Mouse (Mus musculus) megakaryocyte, embryonic 14.5 days (primary cell): Measurements from ENCODE around the gene Zfp110. TPM values are rescaled to one million over a fixed set of nuclear protein-coding genes. Genes with fewer than 3 reads are reported as not detected.
"Not testable (repeated sequence)": the region's sequence is repeated elsewhere in the genome, so short reads cannot be mapped to it uniquely, and the experiment has no call there.

Source experiments
- H3K27me3 ChIP-seq: replicated peaks from 2 replicates; pipeline ENCODE3; 2012; ENCODE audit warnings: inconsistent platforms
- H3K36me3 ChIP-seq: replicated peaks from 2 replicates; pipeline ENCODE3; 2012; ENCODE audit warnings: low read length, inconsistent platforms, mixed read lengths
- H3K4me1 ChIP-seq: 2 replicates; pipeline ENCODE4 v1.6.1; 2012; ENCODE audit warnings: inconsistent platforms
- H3K4me3 ChIP-seq: replicated peaks from 2 replicates; pipeline ENCODE3; 2012; ENCODE audit warnings: moderate library complexity, mild to moderate bottlenecking, inconsistent platforms
- H3K9me3 ChIP-seq: 2 replicates; pipeline ENCODE4 v1.6.1; 2012; ENCODE audit warnings: inconsistent platforms
- FLI1 ChIP-seq: IDR thresholded peaks from 2 replicates; pipeline ENCODE4 v1.6.1; 2012; ENCODE audit warnings: low read length, inconsistent platforms, mixed read lengths
- GATA1 ChIP-seq: IDR thresholded peaks from 3 replicates; pipeline ENCODE4 v1.6.1; 2012; ENCODE audit warnings: mixed read lengths, low read length, inconsistent platforms, borderline replicate concordance
- polyA plus RNA-seq: library from polyadenylated mRNA; stranded (reverse); fragments of >175 nt; gene quantifications from 2 replicates; pipeline ENCODE4 v1.2.3, GENCODE M21; 2012; ENCODE audit warnings: low replicate concordance; ENCODE audit not compliant: insufficient read depth

The Zfp110 gene
- 0.65 TPM in 1 of 2 replicates, not detected in the other for polyA plus RNA-seq

- Histone ChIP-seq H3K4me1 (peaks cover 17% of the 10 kb centered on the region), H3K27me3 (no peaks in the 10 kb centered on the region), H3K9me3 (peaks cover 23% of the 10 kb centered on the region), H3K4me3 (peak within 1 kb of the TSS; percentile 94), H3K36me3 (peaks cover 35% of the 10 kb centered on the region)
- TF ChIP-seq GATA1, result no peak
- peak; percentile 75; the same call in 1 of the 2 replicates for TF ChIP-seq FLI1
Measured at GRCm38 (mm10) chr7:12834162-12835120, at the start of gene Zfp110. Zfp110 (plus strand) TSS chr7:12834761.

GRCm38 (mm10) chr7:12787333-12787732 lies 47.2 kb upstream of the Zfp110 start:
- Histone ChIP-seq H3K36me3 (no peaks in the 10 kb centered on the region), H3K4me1 (peaks cover 7% of the 10 kb centered on the region), H3K9me3 (0 out of 2 replicates have a peak, but pooled peaks cover 4% of the 10 kb centered on the region), H3K27me3 (peaks cover 3% of the 10 kb centered on the region), H3K4me3 (no peak overlapping the region)
- TF ChIP-seq FLI1, result no peak
- TF ChIP-seq GATA1, result no peak

GRCm38 (mm10) chr7:12788025-12788424 lies 46.5 kb upstream of the Zfp110 start:
- no peak for TF ChIP-seq GATA1
- no peak for TF ChIP-seq FLI1
- peaks cover 3% of the 10 kb centered on the region for H3K27me3 ChIP-seq
- H3K4me1 ChIP-seq, result peaks cover 7% of the 10 kb centered on the region
- H3K36me3 ChIP-seq, result no peaks in the 10 kb centered on the region
- no peak overlapping the region for H3K4me3 ChIP-seq
- H3K9me3 ChIP-seq, result peaks cover 9% of the 10 kb centered on the region

GRCm38 (mm10) chr7:12792624-12793023 lies 41.9 kb upstream of the Zfp110 start:
- H3K4me3 ChIP-seq, H3K36me3 ChIP-seq, H3K4me1 ChIP-seq, H3K27me3 ChIP-seq: not testable (repeated sequence)
- peaks cover 37% of the 10 kb centered on the region for H3K9me3 ChIP-seq

GRCm38 (mm10) chr7:12797971-12798370 lies 36.6 kb upstream of the Zfp110 start:
- Histone ChIP-seq H3K9me3 (peaks cover 35% of the 10 kb centered on the region), H3K27me3 (no peaks in the 10 kb centered on the region), H3K36me3 (peaks cover 13% of the 10 kb centered on the region), H3K4me3 (no peak overlapping the region), H3K4me1 (peaks cover 3% of the 10 kb centered on the region)
- no peak for TF ChIP-seq GATA1
- no peak for TF ChIP-seq FLI1

- H3K27me3 ChIP-seq, result no peaks in the 10 kb centered on the region
- H3K4me1 ChIP-seq, result peaks cover 15% of the 10 kb centered on the region
- H3K9me3 ChIP-seq, result peaks cover 34% of the 10 kb centered on the region
- TF ChIP-seq GATA1 (no peak), FLI1 (no peak)
- no peak overlapping the region for H3K4me3 ChIP-seq
- peaks cover 13% of the 10 kb centered on the region for H3K36me3 ChIP-seq
Measured at GRCm38 (mm10) chr7:12799554-12799953, 35.0 kb upstream of the Zfp110 start.

- Histone ChIP-seq H3K27me3 (no peaks in the 10 kb centered on the region), H3K9me3 (peaks cover 8% of the 10 kb centered on the region), H3K36me3 (peaks cover 28% of the 10 kb centered on the region), H3K4me3 (peak within 1 kb of the TSS; percentile 91), H3K4me1 (peaks cover 15% of the 10 kb centered on the region)
- TF ChIP-seq GATA1 (no peak), FLI1 (no peak)
Measured at GRCm38 (mm10) chr7:12802866-12803726, 31.5 kb upstream of the Zfp110 start, which contains the start of gene Zscan18. Zscan18 (minus strand) TSS chr7:12803635.

GRCm38 (mm10) chr7:12803727-12804071 lies 30.9 kb upstream of the Zfp110 start:
- Histone ChIP-seq H3K27me3 (no peaks in the 10 kb centered on the region), H3K9me3 (peaks cover 10% of the 10 kb centered on the region; the same call in 1 of the 2 replicates), H3K36me3 (peaks cover 30% of the 10 kb centered on the region), H3K4me3 (peak overlapping the region; percentile 91), H3K4me1 (peaks cover 15% of the 10 kb centered on the region)
- no peak for TF ChIP-seq GATA1
- no peak for TF ChIP-seq FLI1

GRCm38 (mm10) chr7:12815566-12815965 lies 19.0 kb upstream of the Zfp110 start:
- no peaks in the 10 kb centered on the region for H3K27me3 ChIP-seq
- no peak for TF ChIP-seq FLI1
- H3K9me3 ChIP-seq, result peaks cover 30% of the 10 kb centered on the region

More at GRCm38 (mm10) chr7:12815566-12815965, 19.0 kb upstream of the Zfp110 start:
- H3K4me3 ChIP-seq, result no peak overlapping the region
- peaks cover 10% of the 10 kb centered on the region for H3K4me1 ChIP-seq
- H3K36me3 ChIP-seq, result peaks cover 53% of the 10 kb centered on the region
